Mouse (Mus musculus): ENCODE measurements at regions not wholly inside any gene's neighbourhood (a gene's known extent, or its start where the extent isn't known, plus 50 kb on each side); places are given as distances from the start of the nearest gene placed in this dataset.
"Not testable (repeated sequence)": the region's sequence is repeated elsewhere in the genome, so short reads cannot be mapped to it uniquely, and the experiment has no call there.

- no peak for DNase-seq (ENCODE audit: low read depth, low spot score)
These were observed 147.5 kb upstream of the Nrip1 start for GRCm38 (mm10) chr16:76521142-76521541.

- DNase-seq (ENCODE audit: low read depth, low spot score), result no peak
These were observed 147.0 kb upstream of the Nrip1 start for GRCm38 (mm10) chr16:76520643-76520993.

GRCm38 (mm10) chr16:76519911-76520642, 146.4 kb upstream of the Nrip1 start:
- DNase-seq (ENCODE audit: low read depth, low spot score), result no peak

- DNase-seq (ENCODE audit: low read depth, low spot score), result no peak
These were observed 137.2 kb upstream of the Nrip1 start for GRCm38 (mm10) chr16:76510861-76511260.

GRCm38 (mm10) chr16:76509109-76509650, 135.6 kb upstream of the Nrip1 start:
- no peak for DNase-seq (ENCODE audit: low read depth, low spot score)

- no peak for DNase-seq (ENCODE audit: low read depth, low spot score)
These were observed 133.6 kb upstream of the Nrip1 start for GRCm38 (mm10) chr16:76507191-76507746.

GRCm38 (mm10) chr16:76506240-76506639, 132.6 kb upstream of the Nrip1 start:
- DNase-seq (ENCODE audit: low read depth, low spot score), result no peak

GRCm38 (mm10) chr16:76499686-76500400, 126.2 kb upstream of the Nrip1 start:
- DNase-seq (ENCODE audit: low read depth, low spot score), result no peak

GRCm38 (mm10) chr16:76498233-76498632, 124.6 kb upstream of the Nrip1 start:
- DNase-seq (ENCODE audit: low read depth, low spot score), result no peak

GRCm38 (mm10) chr16:76497041-76497808, 123.6 kb upstream of the Nrip1 start:
- no peak for DNase-seq (ENCODE audit: low read depth, low spot score)

- DNase-seq (ENCODE audit: low read depth, low spot score), result no peak
These were observed 109.8 kb upstream of the Nrip1 start for GRCm38 (mm10) chr16:76483419-76483818.

GRCm38 (mm10) chr16:76481966-76482365, 108.3 kb upstream of the Nrip1 start:
- no peak for DNase-seq (ENCODE audit: low read depth, low spot score)

- DNase-seq (ENCODE audit: low read depth, low spot score), result no peak
These were observed 103.8 kb upstream of the Nrip1 start for GRCm38 (mm10) chr16:76477474-76477873.

- no peak for DNase-seq (ENCODE audit: low read depth, low spot score)
These were observed 100.9 kb upstream of the Nrip1 start for GRCm38 (mm10) chr16:76474481-76474880.

- DNase-seq (ENCODE audit: low read depth, low spot score), result no peak
These were observed 98.8 kb upstream of the Nrip1 start for GRCm38 (mm10) chr16:76472386-76472785.

GRCm38 (mm10) chr16:76471081-76471480, 97.5 kb upstream of the Nrip1 start:
- DNase-seq (ENCODE audit: low read depth, low spot score), result no peak

GRCm38 (mm10) chr16:76459521-76459920, 85.9 kb upstream of the Nrip1 start:
- no peak for DNase-seq (ENCODE audit: low read depth, low spot score)

GRCm38 (mm10) chr16:76456300-76456599, 82.6 kb upstream of the Nrip1 start:
- not testable (repeated sequence) for DNase-seq (ENCODE audit: low read depth, low spot score)

- no peak for DNase-seq (ENCODE audit: low read depth, low spot score)
These were observed 82.1 kb upstream of the Nrip1 start for GRCm38 (mm10) chr16:76455499-76456299.

GRCm38 (mm10) chr16:76454741-76455465, 81.3 kb upstream of the Nrip1 start:
- no peak for DNase-seq (ENCODE audit: low read depth, low spot score)

All from brain, embryonic 18.5 days (tissue).